Comparison of ENCODE assay signal across 8 mouse cellular contexts in genomic region chr9:41447211-41447875, GRCm38 (mm10).
DNase-seq lines count a peak whose midpoint lies in the region; ATAC-seq and TF ChIP-seq lines count a peak whose summit lies in the region.

No protein-coding gene starts in this region.

- WGBS in intestine, embryonic 15.5 days, result 21% methylated on average over 12 of the region's 12 CpGs

- peaks cover 17% of the 10 kb centered on the region for H3K4me1 ChIP-seq in intestine, embryonic 15.5 days (replicated peaks)

- intact Hi-C loops in gastrocnemius, postnatal 36 days (cut with DNase I), result no loop called here
- intact Hi-C loops in left cerebral cortex, adult 2 months (cut with DNase I), result loop anchor here (2.0 kb wide), 1 partner anchor 71 kb away; no protein-coding TSS in a partner anchor

- no peaks in the 10 kb centered on the region for H3K27me3 ChIP-seq in intestine, embryonic 15.5 days (replicated peaks)

- TF ChIP-seq CTCF in left cerebral cortex, adult 2 months (IDR thresholded peaks at IDR 0.05), result no peak

- no peaks in the 10 kb centered on the region for H3K36me3 ChIP-seq in intestine, embryonic 15.5 days

- peak; percentile 63 for ATAC-seq in intestine, embryonic 15.5 days

- H3K27ac ChIP-seq in intestine, embryonic 15.5 days, result peak overlapping the region; percentile 83
- peak overlapping the region; percentile 93 for H3K27ac ChIP-seq in left cerebral cortex, adult 2 months

- DNase-seq in 3T3-L1 (ENCODE audit: low read depth, low spot score), result peak; percentile 20
- peak; percentile 63 for DNase-seq in embryo, embryonic 11 days
- DNase-seq in gastrocnemius, postnatal 36 days, result peak; percentile 64 to 73
- DNase-seq in left cerebral cortex, adult 2 months (ENCODE audit: extremely low spot score in 1 of 2, low spot score in 2 of 2), result peak; percentile 46 to 49
- peak; percentile 76 for DNase-seq in lung, postnatal 25 days (ENCODE audit: low spot score)
- DNase-seq in right cerebral cortex, postnatal 14 days, result peak; percentile 53
- no peak for DNase-seq in c-Kit-positive CD71-positive TER-119-positive erythroid progenitor cells, embryonic 14.5 days (ENCODE audit: low spot score)

- H3K9ac ChIP-seq in intestine, embryonic 15.5 days, result 0 out of 2 replicates have a peak overlapping the region, but pooled peaks have one; percentile 23

- no peak overlapping the region for H3K4me3 ChIP-seq in intestine, embryonic 15.5 days (replicated peaks)
- H3K4me3 ChIP-seq in left cerebral cortex, adult 2 months, result no peak overlapping the region; the same call in 1 of the 2 replicates

- no peaks in the 10 kb centered on the region for H3K9me3 ChIP-seq in intestine, embryonic 15.5 days

- H3K4me2 ChIP-seq in intestine, embryonic 15.5 days (replicated peaks), result peak overlapping the region; percentile 46
